Mouse (Mus musculus) splenic B cell, adult 2 months (primary cell): ENCODE measurements around the gene Nfkbie.
A peak's percentile ranks its signal among the peaks of the same experiment; 100 is the strongest.

Source experiments
- DNase-seq: peaks from one replicate; pipeline ENCODE4 v3.0.0-alpha.2; 2011; ENCODE audit warnings: low read depth, low spot score
- H3K27me3 ChIP-seq: 2 replicates; pipeline ENCODE4 v1.6.1; 2012; ENCODE audit warnings: mild to moderate bottlenecking, low read length, moderate library complexity, mixed read lengths; ENCODE audit not compliant: control insufficient read depth, poor library complexity, insufficient read depth, severe bottlenecking
- H3K36me3 ChIP-seq: 2 replicates; pipeline ENCODE4 v1.6.1; 2012; ENCODE audit warnings: mild to moderate bottlenecking, low read length, moderate library complexity, mixed read lengths; ENCODE audit not compliant: control insufficient read depth, poor library complexity, insufficient read depth, severe bottlenecking

The Nfkbie gene

GRCm38 (mm10) chr17:45563655-45564530, 8.4 kb downstream of the Nfkbie start, which contains the start of gene Slc35b2:
TSS of gene Slc35b2 (plus strand) at chr17:45563874.
- Histone ChIP-seq H3K36me3 (peaks cover 13% of the 10 kb centered on the region), H3K27me3 (no peaks in the 10 kb centered on the region)
- peak; percentile 88 for DNase-seq

GRCm38 (mm10) chr17:45564531-45565084, 9.1 kb downstream of the Nfkbie start:
- peak; percentile 66 for DNase-seq
- Histone ChIP-seq H3K36me3 (peaks cover 18% of the 10 kb centered on the region), H3K27me3 (no peaks in the 10 kb centered on the region)

- H3K36me3 ChIP-seq: peaks cover 20% of the 10 kb centered on the region
- DNase-seq: peak; percentile 47
- H3K27me3 ChIP-seq: no peaks in the 10 kb centered on the region
Observed at GRCm38 (mm10) chr17:45565103-45565502, 9.6 kb downstream of the Nfkbie start.

GRCm38 (mm10) chr17:45566031-45566359, 10.5 kb downstream of the Nfkbie start:
- Histone ChIP-seq H3K36me3 (peaks cover 25% of the 10 kb centered on the region), H3K27me3 (no peaks in the 10 kb centered on the region)
- DNase-seq: peak; percentile 53

- H3K27me3 ChIP-seq: no peaks in the 10 kb centered on the region
- DNase-seq: peak; percentile 56
- H3K36me3 ChIP-seq: peaks cover 29% of the 10 kb centered on the region
Observed at GRCm38 (mm10) chr17:45566360-45567161, 11.1 kb downstream of the Nfkbie start.

GRCm38 (mm10) chr17:45567162-45567601, 11.7 kb downstream of the Nfkbie start:
- Histone ChIP-seq H3K36me3 (peaks cover 30% of the 10 kb centered on the region), H3K27me3 (no peaks in the 10 kb centered on the region)
- DNase-seq: no peak

- Histone ChIP-seq H3K36me3 (peaks cover 28% of the 10 kb centered on the region), H3K27me3 (no peaks in the 10 kb centered on the region)
Observed at GRCm38 (mm10) chr17:45568990-45569389, 13.5 kb downstream of the Nfkbie start.

GRCm38 (mm10) chr17:45569999-45570398, 14.5 kb downstream of the Nfkbie start:
- Histone ChIP-seq H3K27me3 (no peaks in the 10 kb centered on the region), H3K36me3 (peaks cover 28% of the 10 kb centered on the region)
- no peak for DNase-seq

More at GRCm38 (mm10) chr17:45568990-45569389, 13.5 kb downstream of the Nfkbie start:
- peak; percentile 41 for DNase-seq

- peaks cover 24% of the 10 kb centered on the region for H3K36me3 ChIP-seq
- no peaks in the 10 kb centered on the region for H3K27me3 ChIP-seq
- DNase-seq: peak; percentile 79
Observed at GRCm38 (mm10) chr17:45572103-45573086, 16.9 kb downstream of the Nfkbie start.

GRCm38 (mm10) chr17:45573087-45573779, 17.7 kb downstream of the Nfkbie start, which contains the start of gene Hsp90ab1:
TSS of gene Hsp90ab1 (minus strand) at chr17:45573271.
- peaks cover 22% of the 10 kb centered on the region for H3K36me3 ChIP-seq
- H3K27me3 ChIP-seq: no peaks in the 10 kb centered on the region
- peak; percentile 99 for DNase-seq

- peak; percentile 97 for DNase-seq
- Histone ChIP-seq H3K36me3 (peaks cover 22% of the 10 kb centered on the region), H3K27me3 (no peaks in the 10 kb centered on the region)
Observed at GRCm38 (mm10) chr17:45573780-45574123, 18.2 kb downstream of the Nfkbie start.

GRCm38 (mm10) chr17:45574129-45574761, 18.7 kb downstream of the Nfkbie start:
- Histone ChIP-seq H3K27me3 (no peaks in the 10 kb centered on the region), H3K36me3 (peaks cover 18% of the 10 kb centered on the region)
- DNase-seq: peak; percentile 86
